Mouse (Mus musculus): ENCODE data around the gene Nkd1. TPM values are rescaled to one million over a fixed set of nuclear protein-coding genes. Genes with fewer than 3 reads are reported as not detected.

Gene Nkd1
- total RNA-seq, 1 experiment = 1.8 TPM

DNA sequence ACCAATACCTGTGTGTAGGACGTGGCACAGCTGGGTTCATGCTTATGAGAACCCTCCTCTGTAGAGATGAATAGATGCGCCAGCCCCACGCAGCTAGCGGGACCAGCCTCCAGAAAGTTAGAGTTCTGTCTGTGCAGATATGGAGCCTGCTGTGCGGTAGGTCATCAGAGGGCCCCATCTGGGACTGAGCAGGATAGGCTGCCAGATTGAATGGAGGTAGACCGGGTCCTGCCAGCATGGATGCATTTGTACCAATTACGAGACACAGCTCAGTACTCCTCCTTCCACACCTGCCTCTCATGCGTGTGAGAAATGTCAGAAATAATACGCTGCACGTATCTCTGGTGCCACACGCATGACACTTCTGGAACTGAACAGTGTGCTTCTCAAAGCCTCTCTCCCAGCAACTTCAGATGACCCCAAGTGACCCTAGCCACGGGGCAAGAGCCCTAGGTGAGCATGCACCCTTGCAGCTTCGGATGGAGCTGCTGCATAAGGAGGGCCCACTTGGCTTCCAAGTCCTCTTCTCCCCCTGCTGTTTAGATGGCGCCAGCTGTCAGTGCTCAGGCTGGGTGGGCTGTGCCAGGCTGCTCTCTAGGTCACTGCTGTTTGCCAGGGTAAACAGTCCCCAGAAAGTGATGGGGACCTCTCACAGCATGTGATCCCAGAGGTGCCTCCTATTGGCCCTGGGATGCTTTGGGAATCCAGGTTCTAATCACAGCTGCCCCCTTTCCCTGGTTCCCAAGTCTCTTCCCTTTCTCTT, 57.4 kb downstream of the Nkd1 start:
- H3K4me1 ChIP-seq (ENCODE audit: control insufficient read depth in 2 of 2, insufficient read depth in 2 of 2, low read length in 2 of 2, poor library complexity in 1 of 2) = no peaks in the 10 kb centered on the region
- in situ Hi-C loops (cut with MboI; ENCODE audit: low sequenced_read_pairs in 2 of 2, unreplicated experiment in 2 of 2) = no loop called here
- no peak for DNase-seq (ENCODE audit: low read depth, low spot score)
- TF ChIP-seq CHD2 (IDR thresholded peaks at IDR 0.05; ENCODE audit: low read depth, low read length) (no peak), ZNF384 (IDR thresholded peaks at IDR 0.05; ENCODE audit: low read depth, low read length) (no peak), MAFK (IDR thresholded peaks at IDR 0.05; ENCODE audit: insufficient read depth, low read depth, low read length) (no peak), HCFC1 (IDR thresholded peaks at IDR 0.05; ENCODE audit: borderline replicate concordance, insufficient read depth, low read length) (no peak), ZC3H11A (IDR thresholded peaks at IDR 0.05; ENCODE audit: borderline replicate concordance, low read depth, low read length) (no peak)
- H3K9me3 ChIP-seq (ENCODE audit: control insufficient read depth, insufficient read depth, low read depth, low read length) = no peaks in the 10 kb centered on the region
- no peak overlapping the region for H3K27ac ChIP-seq (ENCODE audit: insufficient read depth, low read depth, low read length, poor library complexity, severe bottlenecking)
- H3K9ac ChIP-seq (ENCODE audit: insufficient read depth, low read depth, low read length, poor library complexity, severe bottlenecking) = no peak overlapping the region
- H3K36me3 ChIP-seq (ENCODE audit: control insufficient read depth, insufficient read depth, low read length, poor library complexity, severe bottlenecking) = no peaks in the 10 kb centered on the region
- no peak overlapping the region for H3K4me3 ChIP-seq (ENCODE audit: insufficient read depth in 1 of 2, low read depth in 1 of 2, low read length in 2 of 2, poor library complexity in 1 of 2, severe bottlenecking in 1 of 2)

- H3K27ac ChIP-seq (ENCODE audit: insufficient read depth, low read depth, low read length, poor library complexity, severe bottlenecking) = no peak overlapping the region
Measured at GRCm38 (mm10) chr8:88579246-88579645, 58.1 kb downstream of the Nkd1 start.

DNA sequence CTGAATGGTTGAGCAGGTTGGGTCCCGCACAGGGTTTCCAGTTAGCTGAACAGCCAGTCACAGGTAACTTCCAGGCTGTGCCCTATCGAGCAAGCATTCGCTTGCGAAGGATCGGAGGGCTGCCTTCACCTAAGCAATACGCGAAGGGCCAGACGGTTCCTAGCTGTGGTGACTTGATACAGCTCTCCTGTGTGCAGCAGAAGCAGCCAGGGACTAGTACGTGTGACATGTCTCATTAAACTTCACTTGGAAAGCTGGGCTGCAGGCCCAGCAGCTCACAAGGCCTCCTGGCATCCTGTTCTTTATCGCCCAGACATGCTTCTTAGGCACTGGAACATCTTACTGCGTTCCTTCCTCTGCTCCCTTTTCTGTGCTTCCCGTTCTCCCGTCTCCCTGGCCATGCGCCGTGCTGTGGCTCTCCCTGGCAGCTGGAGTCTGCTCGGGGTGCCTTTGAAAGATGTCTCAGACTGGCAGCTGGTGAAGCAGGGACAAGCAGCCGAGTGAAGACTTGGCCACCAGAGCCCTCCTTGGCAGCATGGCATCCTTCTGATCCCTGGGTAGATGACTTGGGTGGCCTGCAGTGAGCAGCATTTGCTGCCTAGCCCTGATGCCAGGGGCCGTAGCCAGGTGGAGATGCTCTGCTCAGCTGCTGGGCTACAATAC, 58.6 kb downstream of the Nkd1 start:
- H3K9ac ChIP-seq (ENCODE audit: insufficient read depth, low read depth, low read length, poor library complexity, severe bottlenecking) = no peak overlapping the region
- H3K4me3 ChIP-seq (ENCODE audit: insufficient read depth in 1 of 2, low read depth in 1 of 2, low read length in 2 of 2, poor library complexity in 1 of 2, severe bottlenecking in 1 of 2) = no peak overlapping the region
- H3K27ac ChIP-seq (ENCODE audit: insufficient read depth, low read depth, low read length, poor library complexity, severe bottlenecking) = no peak overlapping the region
- DNase-seq (ENCODE audit: low read depth, low spot score) = no peak
- TF ChIP-seq CHD2 (IDR thresholded peaks at IDR 0.05; ENCODE audit: low read depth, low read length) = no peak
- TF ChIP-seq HCFC1 (IDR thresholded peaks at IDR 0.05; ENCODE audit: borderline replicate concordance, insufficient read depth, low read length) = no peak
- TF ChIP-seq MAFK (IDR thresholded peaks at IDR 0.05; ENCODE audit: insufficient read depth, low read depth, low read length) = no peak
- no peak for TF ChIP-seq ZNF384 (IDR thresholded peaks at IDR 0.05; ENCODE audit: low read depth, low read length)
- TF ChIP-seq ZC3H11A (IDR thresholded peaks at IDR 0.05; ENCODE audit: borderline replicate concordance, low read depth, low read length) = no peak
- in situ Hi-C loops (cut with MboI; ENCODE audit: low sequenced_read_pairs in 2 of 2, unreplicated experiment in 2 of 2) = no loop called here
- no peaks in the 10 kb centered on the region for H3K36me3 ChIP-seq (ENCODE audit: control insufficient read depth, insufficient read depth, low read length, poor library complexity, severe bottlenecking)
- no peaks in the 10 kb centered on the region for H3K9me3 ChIP-seq (ENCODE audit: control insufficient read depth, insufficient read depth, low read depth, low read length)
- no peaks in the 10 kb centered on the region for H3K4me1 ChIP-seq (ENCODE audit: control insufficient read depth in 2 of 2, insufficient read depth in 2 of 2, low read length in 2 of 2, poor library complexity in 1 of 2)

More at GRCm38 (mm10) chr8:88579246-88579645, 58.1 kb downstream of the Nkd1 start:
- H3K4me1 ChIP-seq (ENCODE audit: control insufficient read depth in 2 of 2, insufficient read depth in 2 of 2, low read length in 2 of 2, poor library complexity in 1 of 2) = no peaks in the 10 kb centered on the region
- in situ Hi-C loops (cut with MboI; ENCODE audit: low sequenced_read_pairs in 2 of 2, unreplicated experiment in 2 of 2) = no loop called here
- H3K9ac ChIP-seq (ENCODE audit: insufficient read depth, low read depth, low read length, poor library complexity, severe bottlenecking) = no peak overlapping the region
- DNase-seq (ENCODE audit: low read depth, low spot score) = no peak
- no peak overlapping the region for H3K4me3 ChIP-seq (ENCODE audit: insufficient read depth in 1 of 2, low read depth in 1 of 2, low read length in 2 of 2, poor library complexity in 1 of 2, severe bottlenecking in 1 of 2)
- TF ChIP-seq MAFK (IDR thresholded peaks at IDR 0.05; ENCODE audit: insufficient read depth, low read depth, low read length) (no peak), CHD2 (IDR thresholded peaks at IDR 0.05; ENCODE audit: low read depth, low read length) (no peak), ZC3H11A (IDR thresholded peaks at IDR 0.05; ENCODE audit: borderline replicate concordance, low read depth, low read length) (no peak), ZNF384 (IDR thresholded peaks at IDR 0.05; ENCODE audit: low read depth, low read length) (no peak)
- H3K36me3 ChIP-seq (ENCODE audit: control insufficient read depth, insufficient read depth, low read length, poor library complexity, severe bottlenecking) = no peaks in the 10 kb centered on the region
- no peaks in the 10 kb centered on the region for H3K9me3 ChIP-seq (ENCODE audit: control insufficient read depth, insufficient read depth, low read depth, low read length)

GRCm38 (mm10) chr8:88580785-88581184, 59.6 kb downstream of the Nkd1 start:
- Histone ChIP-seq H3K27ac (ENCODE audit: insufficient read depth, low read depth, low read length, poor library complexity, severe bottlenecking) (no peak overlapping the region), H3K9ac (ENCODE audit: insufficient read depth, low read depth, low read length, poor library complexity, severe bottlenecking) (no peak overlapping the region), H3K36me3 (ENCODE audit: control insufficient read depth, insufficient read depth, low read length, poor library complexity, severe bottlenecking) (no peaks in the 10 kb centered on the region), H3K4me3 (ENCODE audit: insufficient read depth in 1 of 2, low read depth in 1 of 2, low read length in 2 of 2, poor library complexity in 1 of 2, severe bottlenecking in 1 of 2) (no peak overlapping the region), H3K9me3 (ENCODE audit: control insufficient read depth, insufficient read depth, low read depth, low read length) (no peaks in the 10 kb centered on the region), H3K4me1 (ENCODE audit: control insufficient read depth in 2 of 2, insufficient read depth in 2 of 2, low read length in 2 of 2, poor library complexity in 1 of 2) (no peaks in the 10 kb centered on the region)
- in situ Hi-C loops (cut with MboI; ENCODE audit: low sequenced_read_pairs in 2 of 2, unreplicated experiment in 2 of 2) = no loop called here
- DNase-seq (ENCODE audit: low read depth, low spot score) = no peak
- no peak for TF ChIP-seq MAFK (IDR thresholded peaks at IDR 0.05; ENCODE audit: insufficient read depth, low read depth, low read length)
- no peak for TF ChIP-seq HCFC1 (IDR thresholded peaks at IDR 0.05; ENCODE audit: borderline replicate concordance, insufficient read depth, low read length)
- no peak for TF ChIP-seq CHD2 (IDR thresholded peaks at IDR 0.05; ENCODE audit: low read depth, low read length)
- TF ChIP-seq ZC3H11A (IDR thresholded peaks at IDR 0.05; ENCODE audit: borderline replicate concordance, low read depth, low read length) = no peak
- no peak for TF ChIP-seq ZNF384 (IDR thresholded peaks at IDR 0.05; ENCODE audit: low read depth, low read length)
